Mouse (Mus musculus) thymus, adult 2 months (tissue): Measurements from ENCODE around the gene Ptov1. TPM values are rescaled to one million over a fixed set of nuclear protein-coding genes. Genes with fewer than 3 reads are reported as not detected.

Experiments
- DNase-seq: peaks from one replicate; pipeline ENCODE4 v3.0.0; 2021
- H3K27ac ChIP-seq: fragments of 200-500 bp; 2 replicates; pipeline ENCODE4 v1.5.1; 2012; ENCODE audit warnings: low read length, control low read depth; ENCODE audit not compliant: control insufficient read depth, insufficient read depth
- H3K27me3 ChIP-seq: fragments of 200-500 bp; 2 replicates; pipeline ENCODE4 v1.6.1; 2012; ENCODE audit warnings: mild to moderate bottlenecking, low read length, moderate library complexity, mixed read lengths; ENCODE audit not compliant: control insufficient read depth, insufficient read depth
- H3K36me3 ChIP-seq: fragments of 200-500 bp; 2 replicates; pipeline ENCODE4 v1.6.1; 2012; ENCODE audit warnings: mild to moderate bottlenecking, low read length, moderate library complexity; ENCODE audit not compliant: control insufficient read depth, insufficient read depth
- H3K4me1 ChIP-seq: fragments of 200-500 bp; replicated peaks from 2 replicates; pipeline ENCODE4 v1.6.1; 2012; ENCODE audit warnings: low read length; ENCODE audit not compliant: control insufficient read depth, insufficient read depth
- H3K4me3 ChIP-seq: fragments of 200-500 bp; 2 replicates; pipeline ENCODE4 v1.5.1; 2012; ENCODE audit warnings: mild to moderate bottlenecking, low read length, control low read depth, moderate library complexity; ENCODE audit not compliant: control insufficient read depth, insufficient read depth
- CTCF ChIP-seq: fragments of 200-500 bp; IDR thresholded peaks from 2 replicates; pipeline ENCODE4 v1.5.1; 2012; ENCODE audit warnings: mild to moderate bottlenecking, control low read depth, low read length, moderate library complexity, borderline replicate concordance; ENCODE audit not compliant: control insufficient read depth, poor library complexity, insufficient read depth; ENCODE audit errors: extremely low read depth
- POLR2A ChIP-seq: fragments of 200-500 bp; IDR thresholded peaks from 2 replicates; pipeline ENCODE4 v1.6.1; 2012; ENCODE audit warnings: mild to moderate bottlenecking, low read length, control low read depth, moderate library complexity; ENCODE audit not compliant: control insufficient read depth, poor library complexity, insufficient read depth; ENCODE audit errors: extremely low read depth
- WGBS: fragments of 180-500 bp; shearing (Covaris S2); methylation state at CpG from one replicate; pipeline ENCODE4 v1.1.7; 2018; 5-methylcytosine and 5-hydroxymethylcytosine counted together
- polyA plus RNA-seq: library from polyadenylated mRNA; depleted of rRNA; stranded (reverse); fragments of >200 nt; gene quantifications from 2 replicates; pipeline ENCODE4 v1.2.3, GENCODE M21; 2012

Gene Ptov1
- polyA plus RNA-seq, 1 experiment: 338 TPM

- peak overlapping the region; percentile 97 for H3K4me3 ChIP-seq
- H3K4me1 ChIP-seq: peaks cover 44% of the 10 kb centered on the region
- no peaks in the 10 kb centered on the region for H3K27me3 ChIP-seq
- TF ChIP-seq CTCF (peak; percentile 35; the same call in 1 of the 2 replicates), POLR2A (peak; percentile 80)
- under 1% methylated on average over 45 of the region's 45 CpGs for WGBS
- H3K27ac ChIP-seq: peak overlapping the region; percentile 85
- DNase-seq: peak; percentile 84
- H3K36me3 ChIP-seq: no peaks in the 10 kb centered on the region
These were observed 15.1 kb downstream of the Ptov1 start for GRCm38 (mm10) chr7:44854356-44855031.

- Histone ChIP-seq H3K27me3 (no peaks in the 10 kb centered on the region), H3K27ac (peak overlapping the region; percentile 85), H3K4me3 (peak overlapping the region; percentile 97), H3K4me1 (peaks cover 44% of the 10 kb centered on the region), H3K36me3 (no peaks in the 10 kb centered on the region)
- peak; percentile 33 for DNase-seq
- TF ChIP-seq POLR2A (no peak), CTCF (no peak)
- 38% methylated on average over 26 of the region's 26 CpGs for WGBS
These were observed 15.8 kb downstream of the Ptov1 start for GRCm38 (mm10) chr7:44853596-44854355.

GRCm38 (mm10) chr7:44853065-44853464 is 16.5 kb downstream of the Ptov1 start:
- Histone ChIP-seq H3K27ac (no peak overlapping the region), H3K4me3 (no peak overlapping the region), H3K36me3 (no peaks in the 10 kb centered on the region), H3K4me1 (peaks cover 41% of the 10 kb centered on the region), H3K27me3 (no peaks in the 10 kb centered on the region)
- WGBS: 98% methylated on average over 2 of the region's 2 CpGs
- no peak for TF ChIP-seq POLR2A
- no peak for TF ChIP-seq CTCF
- DNase-seq: no peak

DNA sequence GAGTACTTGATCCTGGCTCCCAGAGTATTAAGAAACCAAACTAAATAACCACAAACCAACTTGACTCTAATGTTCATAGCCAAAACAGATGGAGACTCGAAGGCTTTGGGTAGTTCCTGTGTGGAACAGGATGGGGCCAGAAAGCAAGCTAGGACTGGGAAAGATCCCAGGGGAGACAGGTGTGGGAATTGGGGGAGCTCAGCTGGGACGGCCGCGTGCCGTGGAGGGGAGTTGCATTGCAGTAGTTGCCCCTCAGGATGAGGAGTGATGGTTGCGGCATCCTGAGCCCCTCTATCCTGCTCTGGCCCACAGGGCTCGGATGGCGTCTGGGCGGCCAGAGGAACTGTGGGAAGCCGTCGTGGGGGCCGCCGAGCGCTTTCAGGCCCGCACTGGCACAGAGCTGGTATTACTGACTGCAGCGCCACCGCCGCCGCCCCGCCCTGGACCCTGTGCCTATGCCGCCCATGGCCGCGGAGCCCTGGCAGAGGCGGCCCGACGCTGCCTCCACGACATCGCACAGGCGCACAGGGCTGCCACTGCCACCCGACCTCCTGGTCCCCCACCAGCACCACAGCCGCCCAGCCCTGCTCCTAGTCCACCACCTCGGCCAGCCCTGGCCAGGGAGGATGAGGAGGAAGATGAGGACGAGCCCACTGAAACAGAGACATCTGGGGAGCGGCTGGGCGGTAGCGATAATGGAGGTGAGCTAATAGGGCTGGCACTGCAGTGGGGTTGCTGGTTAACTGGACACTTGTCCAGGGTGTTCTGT is 17.1 kb downstream of the Ptov1 start:
- DNase-seq: no peak
- WGBS: 95% methylated on average over 36 of the region's 36 CpGs
- no peak overlapping the region for H3K4me3 ChIP-seq
- H3K27me3 ChIP-seq: no peaks in the 10 kb centered on the region
- no peak for TF ChIP-seq CTCF
- no peak for TF ChIP-seq POLR2A
- H3K36me3 ChIP-seq: no peaks in the 10 kb centered on the region
- H3K4me1 ChIP-seq: peaks cover 42% of the 10 kb centered on the region
- no peak overlapping the region for H3K27ac ChIP-seq

DNA sequence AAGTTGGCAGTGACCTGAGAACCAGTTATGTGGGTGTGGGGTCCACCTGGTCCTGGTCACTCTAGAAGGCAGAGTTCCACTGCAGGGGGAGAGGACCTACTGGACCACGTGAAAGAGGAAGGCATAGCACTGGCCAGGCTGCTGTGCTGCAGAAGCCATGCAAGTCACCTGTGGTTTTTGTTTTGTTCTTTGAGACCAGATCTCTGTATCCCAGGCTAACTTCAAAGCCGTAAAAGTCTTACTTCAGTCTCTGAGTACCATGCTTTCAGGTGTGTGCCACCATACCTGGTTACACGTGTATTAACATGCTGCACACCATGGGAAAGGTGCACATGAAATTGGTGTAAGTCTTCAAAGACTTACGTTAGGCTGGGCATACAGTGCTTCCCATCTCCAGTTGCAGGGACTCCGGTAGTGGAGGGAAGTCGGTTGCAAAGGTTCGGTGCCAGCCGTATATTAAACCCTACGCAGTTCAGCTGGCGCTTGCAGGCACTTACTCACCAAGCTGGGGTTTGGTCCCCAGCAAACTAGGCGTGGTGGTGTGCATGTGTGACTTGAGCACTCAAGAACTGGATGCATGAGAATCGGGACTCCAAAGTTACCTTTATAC is 17.9 kb downstream of the Ptov1 start:
- no peak for DNase-seq
- no peaks in the 10 kb centered on the region for H3K36me3 ChIP-seq
- no peaks in the 10 kb centered on the region for H3K27me3 ChIP-seq
- peaks cover 42% of the 10 kb centered on the region for H3K4me1 ChIP-seq
- H3K4me3 ChIP-seq: no peak overlapping the region
- TF ChIP-seq CTCF: no peak
- no peak for TF ChIP-seq POLR2A
- 92% methylated on average over 12 of the region's 12 CpGs for WGBS
- H3K27ac ChIP-seq: no peak overlapping the region
